Mouse (Mus musculus) heart, adult 9 months (tissue): ENCODE measurements around the gene Grrp1.
"Not testable (repeated sequence)": the region's sequence is repeated elsewhere in the genome, so short reads cannot be mapped to it uniquely, and the experiment has no call there.

ENCODE experiments used
- DNase-seq, 2 experiments: peaks; one replicate each; pipeline ENCODE4 v3.0.0; 2022; ENCODE audit warnings: low spot score in 2 of 2

The Grrp1 gene

DNA sequence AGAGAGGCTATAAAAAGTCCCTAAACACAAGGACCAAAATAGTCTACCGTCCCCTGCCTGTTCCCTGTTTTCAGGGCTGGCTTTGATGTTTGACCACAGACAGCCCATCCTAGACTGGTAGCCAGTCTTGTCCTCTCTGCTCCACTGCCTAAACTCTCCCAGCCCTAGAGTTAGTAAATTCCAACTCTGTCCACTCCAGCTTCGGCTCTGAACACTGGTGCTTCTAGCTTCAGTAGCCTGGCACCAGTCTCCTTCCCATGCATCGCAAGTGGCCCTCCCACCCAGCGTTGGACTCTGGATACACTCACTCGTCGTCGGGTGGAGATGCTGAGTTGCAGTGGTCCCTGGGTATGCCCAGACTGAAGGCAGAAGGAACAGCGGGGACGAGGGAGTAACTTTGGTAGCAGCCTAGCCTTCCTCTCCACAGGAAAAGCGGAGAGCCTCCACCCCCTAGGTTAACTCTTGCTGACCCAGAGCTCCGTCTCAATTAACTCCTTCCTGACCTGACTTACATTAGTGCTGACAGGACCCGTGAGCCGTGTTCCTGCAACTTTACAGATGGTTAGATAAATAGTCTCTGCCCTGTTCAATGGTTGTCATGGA, at the start of gene Grrp1:
Gene Grrp1, minus strand, starts transcription at position 385 of the 603 bp plus-strand sequence.
- peak in 1 of 2 experiments; percentile 33 for DNase-seq

- DNase-seq = no peak
These were observed 48.2 kb upstream of the Grrp1 start for GRCm38 (mm10) chr4:134302084-134302483.

DNA sequence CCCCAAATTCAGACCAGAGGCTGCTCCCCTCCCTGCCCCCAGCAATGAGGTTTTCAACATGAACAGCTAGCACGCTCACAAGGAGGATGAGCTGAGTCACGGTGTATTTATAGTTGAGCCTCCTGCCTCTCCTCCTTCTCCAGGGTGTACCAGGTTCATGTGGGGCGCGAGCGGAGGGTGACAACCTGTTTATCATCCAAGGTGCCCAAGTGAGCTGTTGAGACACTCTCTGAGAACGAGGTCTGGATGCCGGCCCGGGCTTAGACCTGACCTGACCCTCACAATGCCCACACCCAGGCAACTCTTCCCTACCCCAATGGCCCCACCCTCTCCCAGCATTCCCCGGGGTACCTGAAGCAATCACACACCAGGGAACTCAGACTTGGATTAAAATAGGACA, 46.4 kb upstream of the Grrp1 start:
- DNase-seq = peak; percentile 78 to 86

DNA sequence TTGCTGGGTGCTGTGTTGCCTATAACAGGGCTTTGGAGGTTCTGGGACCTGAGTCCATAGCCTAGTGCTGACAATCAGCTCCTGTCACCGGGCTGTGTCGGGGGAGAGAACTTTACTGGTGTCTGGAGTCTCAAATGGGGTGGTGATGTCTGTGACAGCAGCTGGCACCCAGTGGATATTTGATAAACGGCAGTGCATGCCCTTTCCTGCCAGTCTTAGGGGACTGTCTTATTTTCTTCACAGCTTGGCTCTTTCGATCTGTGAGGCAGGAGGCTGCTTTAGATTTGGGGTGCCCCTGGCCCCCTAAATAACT, 45.5 kb upstream of the Grrp1 start:
- DNase-seq = peak; percentile 58 to 62

GRCm38 (mm10) chr4:134298626-134299497, 45.0 kb upstream of the Grrp1 start:
- no peak for DNase-seq

- no peak for DNase-seq
These were observed 43.5 kb upstream of the Grrp1 start for GRCm38 (mm10) chr4:134297369-134297768.

- DNase-seq = no peak
These were observed 42.6 kb upstream of the Grrp1 start for GRCm38 (mm10) chr4:134296523-134296922.

GRCm38 (mm10) chr4:134296096-134296495, 42.2 kb upstream of the Grrp1 start:
- not testable (repeated sequence) for DNase-seq

GRCm38 (mm10) chr4:134293692-134294163, 39.8 kb upstream of the Grrp1 start:
- DNase-seq = peak; percentile 71 to 76

DNA sequence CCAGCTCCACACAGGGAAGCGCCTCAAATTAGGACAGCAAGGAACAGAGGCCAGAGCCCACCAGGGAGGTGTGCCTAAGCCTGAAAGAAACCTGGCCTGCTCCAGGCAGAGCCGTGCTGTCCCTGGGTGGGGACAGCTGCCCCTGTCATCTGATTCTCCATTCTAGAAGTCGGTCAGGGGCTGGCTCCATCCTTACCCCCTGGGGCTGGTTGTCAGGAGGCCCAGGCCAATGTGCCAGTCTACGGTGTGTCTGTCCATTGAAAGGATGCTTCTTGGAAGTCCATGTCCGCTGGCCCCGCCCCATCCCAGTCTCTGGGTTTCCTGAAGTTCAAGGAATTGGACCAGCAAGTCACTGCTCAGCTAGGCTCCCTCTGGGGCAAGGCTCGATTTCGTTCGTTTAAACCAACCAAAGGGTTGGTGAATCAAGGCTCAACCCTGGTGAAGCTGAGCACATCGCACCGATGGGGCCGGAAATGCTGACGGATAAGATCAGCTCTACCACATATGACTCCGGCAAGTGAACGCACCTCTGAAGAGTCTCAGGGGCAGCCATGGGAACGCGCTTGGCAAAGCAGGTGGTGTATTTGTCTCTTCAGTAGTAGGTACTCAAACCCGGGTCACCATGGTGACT, 39.3 kb upstream of the Grrp1 start:
- no peak for DNase-seq

DNA sequence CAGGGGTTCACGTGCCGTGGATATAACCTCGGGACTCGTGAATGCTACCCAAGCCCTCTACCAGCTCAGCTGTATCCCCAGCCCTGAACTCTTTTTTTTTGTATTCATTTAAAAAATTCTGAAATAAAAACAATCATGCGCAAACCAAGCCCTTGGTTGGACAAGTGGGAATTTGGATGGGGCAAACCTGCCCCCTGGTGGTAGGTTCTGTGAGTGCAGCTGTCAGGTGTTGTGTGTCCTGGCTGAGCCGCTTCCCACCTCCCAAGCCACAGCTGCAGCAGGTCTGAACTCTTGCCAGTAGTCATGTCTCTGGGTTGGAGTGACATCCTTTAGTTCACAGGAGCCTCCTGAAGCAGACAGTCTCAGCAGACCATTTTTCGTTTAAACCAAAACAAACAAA, 38.2 kb upstream of the Grrp1 start:
- peak; percentile 19 to 68 for DNase-seq

GRCm38 (mm10) chr4:134288397-134289256, 34.7 kb upstream of the Grrp1 start:
- peak in 1 of 2 experiments; percentile 23 for DNase-seq

DNA sequence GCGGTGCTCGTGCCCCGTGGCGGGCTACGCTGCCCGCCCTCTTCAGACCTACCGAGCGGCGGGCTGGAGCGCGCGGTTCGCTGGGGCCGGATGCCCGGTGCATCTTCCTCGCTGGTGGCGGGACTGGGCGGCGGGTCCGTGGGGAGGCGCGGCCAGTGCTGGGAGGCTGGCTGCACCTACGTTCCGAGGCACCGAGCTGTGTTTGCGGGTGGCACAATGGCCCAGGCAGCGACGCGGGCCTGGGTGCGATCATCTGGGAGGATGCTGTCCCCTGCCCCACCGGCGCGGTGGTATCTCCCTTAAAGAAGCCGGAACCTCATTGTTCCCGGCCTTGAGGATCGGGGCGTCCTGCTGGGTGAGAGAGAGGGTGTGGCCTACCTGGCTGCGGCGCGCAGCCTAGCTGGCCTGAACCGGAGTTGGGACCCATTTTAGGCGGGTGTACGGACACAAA, 33.7 kb upstream of the Grrp1 start, which contains the start of gene Pdik1l:
Gene Pdik1l, minus strand, starts transcription at position 321 of the 451 bp plus-strand sequence.
- peak; percentile 62 to 72 for DNase-seq

DNA sequence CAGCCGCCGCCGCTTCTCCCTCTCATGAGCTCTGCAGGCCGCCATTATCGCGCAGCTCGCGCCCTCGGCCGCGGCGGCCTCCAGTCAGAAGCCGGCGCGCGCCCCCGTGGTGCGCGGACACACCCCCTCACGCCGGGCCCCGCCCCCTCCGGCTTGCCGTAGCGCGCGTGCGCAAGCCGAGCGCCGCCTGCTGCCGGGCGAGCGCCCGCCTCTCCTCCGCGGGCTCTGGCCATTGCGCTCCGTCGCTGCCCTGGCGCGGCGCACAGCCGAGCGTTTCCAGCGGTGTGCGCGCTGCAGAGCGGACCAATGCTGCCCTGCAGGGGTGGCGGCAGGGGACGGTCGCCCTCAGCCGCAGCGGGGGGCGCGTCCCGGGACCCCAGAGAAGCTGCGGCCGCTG, 33.3 kb upstream of the Grrp1 start:
- peak; percentile 93 to 94 for DNase-seq

DNA sequence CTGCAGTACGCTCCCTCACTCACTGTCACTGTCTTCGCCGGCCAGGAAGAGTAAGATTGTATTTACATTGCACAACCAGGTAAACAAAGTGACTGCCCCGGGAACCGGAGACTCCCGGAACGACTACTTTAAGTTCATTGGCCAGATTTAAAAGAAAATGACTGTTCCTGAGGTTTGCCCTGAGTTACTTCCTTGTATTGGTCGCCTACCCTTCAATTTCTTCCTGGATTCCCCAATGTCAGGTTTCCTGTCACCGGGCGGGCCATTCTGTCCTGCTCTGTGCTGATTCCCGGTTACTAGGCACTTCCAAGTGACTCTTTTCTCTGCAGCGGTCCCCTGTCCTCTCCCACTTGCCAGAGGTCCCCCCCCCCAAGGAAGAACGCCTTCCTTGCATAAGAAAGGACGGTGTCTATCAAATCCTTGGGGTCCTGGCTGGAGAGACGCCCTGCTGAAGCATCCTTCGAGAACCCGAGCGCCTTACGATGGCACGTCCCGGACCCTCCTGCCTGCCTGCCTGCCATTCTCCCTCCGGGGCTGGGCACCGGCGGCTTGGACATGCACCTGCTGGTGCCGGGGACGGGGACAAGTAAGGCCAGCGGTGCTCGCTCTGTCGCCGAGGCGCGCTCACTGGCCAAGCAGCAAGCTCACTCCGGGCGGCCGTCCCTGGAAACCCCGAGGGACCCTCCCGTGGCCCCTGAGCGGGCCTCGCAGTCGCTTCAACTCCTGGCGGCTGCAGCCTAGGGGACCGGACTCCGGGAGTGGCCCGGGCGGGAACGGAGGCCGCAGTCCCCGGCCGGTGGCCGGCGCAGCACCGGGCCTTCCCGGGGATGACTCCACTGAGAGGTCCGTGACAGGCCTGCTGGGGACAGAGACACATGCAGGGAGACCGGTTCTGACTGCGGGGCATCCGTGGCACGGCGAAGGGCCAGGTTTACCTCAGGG, 32.6 kb upstream of the Grrp1 start:
- no peak for DNase-seq

DNA sequence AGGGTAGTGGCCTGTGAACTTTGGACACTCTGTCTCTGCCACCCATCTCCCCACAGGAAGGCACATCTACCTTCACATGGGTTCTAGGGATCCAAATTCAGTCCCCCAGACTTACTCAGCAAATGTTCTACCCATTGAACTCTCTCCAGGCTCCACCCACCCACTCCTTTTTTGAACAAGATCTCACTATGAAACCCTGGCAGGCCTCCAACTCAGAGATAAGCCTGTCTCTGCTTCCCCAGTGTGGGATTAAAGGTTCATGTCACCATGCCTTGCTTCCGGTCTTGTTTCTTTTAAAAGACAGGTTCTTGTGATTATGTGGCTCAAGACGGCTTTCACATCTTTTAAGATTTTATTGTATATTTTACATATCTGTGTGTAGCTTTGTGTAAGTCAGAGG, 31.0 kb upstream of the Grrp1 start:
- DNase-seq = no peak

GRCm38 (mm10) chr4:134273417-134274345, 19.8 kb upstream of the Grrp1 start:
- DNase-seq = no peak

GRCm38 (mm10) chr4:134272731-134273416, 19.0 kb upstream of the Grrp1 start:
- DNase-seq = no peak

GRCm38 (mm10) chr4:134271979-134272378, 18.1 kb upstream of the Grrp1 start:
- DNase-seq = no peak
